10 mouse cellular contexts compared by ENCODE assay signal in the genomic region with DNA sequence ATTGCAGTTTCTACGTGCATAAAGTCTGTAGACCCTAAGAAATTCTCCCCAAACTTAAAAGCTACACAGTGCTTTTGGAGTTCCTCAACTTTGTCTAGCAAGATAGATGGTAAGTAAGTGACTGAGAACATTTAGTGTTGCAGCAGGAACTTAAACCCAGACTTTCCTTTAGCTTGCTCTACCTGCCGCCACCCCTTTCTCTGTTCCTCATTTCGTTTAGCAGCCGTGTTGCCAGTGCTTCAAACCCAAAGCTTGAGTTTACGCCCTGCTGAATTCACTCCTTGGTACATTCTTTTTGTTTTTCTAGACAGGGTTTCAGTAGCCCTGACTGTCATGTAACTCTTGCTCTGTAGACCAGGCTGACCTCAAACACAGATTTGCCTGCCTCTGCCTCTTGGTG. TPM values are rescaled to one million over a fixed set of nuclear protein-coding genes. Genes with fewer than 3 reads are reported as not detected.
DNase-seq lines count a peak whose midpoint lies in the region; ATAC-seq and TF ChIP-seq lines count a peak whose summit lies in the region.
"Had no signal": no experiment of that assay in that cellular context is flagged by ENCODE, and none has a peak within 500 bp of the region (broad histone marks: within the 10 kb centered on the region; RNA-seq: fewer than 3 reads in every experiment).

No protein-coding gene starts in this region.

- no peaks in the 10 kb centered on the region for H3K9me3 ChIP-seq in heart, embryonic 11.5 days (replicated peaks; ENCODE audit: control insufficient read depth, low read length)
- peaks cover 33% of the 10 kb centered on the region for H3K9me3 ChIP-seq in E14TG2a.4 (ENCODE audit: low read length)
- no peaks in the 10 kb centered on the region for H3K9me3 ChIP-seq in hindbrain, embryonic 12.5 days (replicated peaks)
- no peaks in the 10 kb centered on the region for H3K9me3 ChIP-seq in midbrain, embryonic 11.5 days (ENCODE audit: control insufficient read depth, low read length)

- ATAC-seq in heart, embryonic 11.5 days (replicated peaks; ENCODE audit: insufficient number of reproducible peaks, low FRiP score, low TSS enrichment): no peak
- no peak for ATAC-seq in hindbrain, embryonic 12.5 days (ENCODE audit: low FRiP score)
- no peak for ATAC-seq in midbrain, embryonic 11.5 days (ENCODE audit: low FRiP score)

- H3K36me3 ChIP-seq in heart, embryonic 11.5 days (ENCODE audit: control insufficient read depth, insufficient read depth, low read length): peaks cover 7% of the 10 kb centered on the region; the same call in 1 of the 2 replicates
- H3K36me3 ChIP-seq in E14TG2a.4 (ENCODE audit: insufficient read depth, low read length): peaks cover 74% of the 10 kb centered on the region
- peaks cover 44% of the 10 kb centered on the region for H3K36me3 ChIP-seq in hindbrain, embryonic 12.5 days
- peaks cover 5% of the 10 kb centered on the region; the same call in 1 of the 2 replicates for H3K36me3 ChIP-seq in midbrain, embryonic 11.5 days (ENCODE audit: control insufficient read depth, insufficient read depth, low read length)

- DNase-seq in heart, postnatal 36 days: no peak
- DNase-seq in midbrain, embryonic 11.5 days (ENCODE audit: low spot score, missing footprints): no peak
- DNase-seq in thymus, postnatal 4 days: no peak
- no peak for DNase-seq in retina, postnatal 1 day
- no peak for DNase-seq in ovary, postnatal 10 days (ENCODE audit: low spot score)
- DNase-seq: cerebellum, adult 11 months; kidney, postnatal 10 days had no signal

- no peak overlapping the region for H3K9ac ChIP-seq in heart, embryonic 11.5 days (ENCODE audit: low read depth, low read length)
- H3K9ac ChIP-seq in hindbrain, embryonic 12.5 days: no peak overlapping the region
- no peak overlapping the region for H3K9ac ChIP-seq in midbrain, embryonic 11.5 days (ENCODE audit: low read length)

- no peak for TF ChIP-seq CTCF in E14TG2a.4 (conservative IDR thresholded peaks at IDR 0.05; ENCODE audit: low read length)

- 0 out of 2 replicates have a peak overlapping the region, but pooled peaks have one; percentile 84 for H3K4me3 ChIP-seq in heart, embryonic 11.5 days (ENCODE audit: low read depth, low read length)
- H3K4me3 ChIP-seq in E14TG2a.4 (replicated peaks; ENCODE audit: low read length): peak overlapping the region; percentile 89
- H3K4me3 ChIP-seq in hindbrain, embryonic 12.5 days: 0 out of 2 replicates have a peak overlapping the region, but pooled peaks have one; percentile 92
- H3K4me3 ChIP-seq in midbrain, embryonic 11.5 days (ENCODE audit: low read depth, low read length): no peak overlapping the region

- H3K4me1 ChIP-seq in heart, embryonic 11.5 days (ENCODE audit: control insufficient read depth, insufficient read depth, low read length): 0 out of 2 replicates have a peak, but pooled peaks cover 4% of the 10 kb centered on the region
- H3K4me1 ChIP-seq in E14TG2a.4 (replicated peaks; ENCODE audit: low read depth, low read length): peaks cover 13% of the 10 kb centered on the region
- peaks cover 8% of the 10 kb centered on the region for H3K4me1 ChIP-seq in hindbrain, embryonic 12.5 days
- peaks cover 6% of the 10 kb centered on the region; the same call in 1 of the 2 replicates for H3K4me1 ChIP-seq in midbrain, embryonic 11.5 days (ENCODE audit: control insufficient read depth, insufficient read depth, low read length)

- WGBS in heart, embryonic 11.5 days (ENCODE audit: insufficient replicate concordance): 91% methylated on average over 5 of the region's 5 CpGs
- 89% methylated on average over 5 of the region's 5 CpGs for WGBS in hindbrain, embryonic 12.5 days
- 88% methylated on average over 5 of the region's 5 CpGs for WGBS in midbrain, embryonic 11.5 days

- peak overlapping the region; percentile 88 for H3K4me2 ChIP-seq in heart, embryonic 11.5 days
- peak overlapping the region; percentile 77 for H3K4me2 ChIP-seq in hindbrain, embryonic 12.5 days (replicated peaks)
- H3K4me2 ChIP-seq in midbrain, embryonic 11.5 days: peak overlapping the region; percentile 73; the same call in 1 of the 2 replicates

- no peaks in the 10 kb centered on the region for H3K27me3 ChIP-seq in heart, embryonic 11.5 days (ENCODE audit: control insufficient read depth, insufficient read depth, low read length)
- no peaks in the 10 kb centered on the region for H3K27me3 ChIP-seq in E14TG2a.4 (ENCODE audit: insufficient read depth, low read length)
- no peaks in the 10 kb centered on the region for H3K27me3 ChIP-seq in hindbrain, embryonic 12.5 days
- H3K27me3 ChIP-seq in midbrain, embryonic 11.5 days (ENCODE audit: control insufficient read depth, insufficient read depth, low read length): no peaks in the 10 kb centered on the region

- H3K27ac ChIP-seq in heart, embryonic 11.5 days (ENCODE audit: low read depth, low read length): no peak overlapping the region
- no peak overlapping the region for H3K27ac ChIP-seq in hindbrain, embryonic 12.5 days
- no peak overlapping the region for H3K27ac ChIP-seq in midbrain, embryonic 11.5 days (ENCODE audit: low read depth, low read length)

- intact Hi-C loops in heart, postnatal 36 days (cut with DNase I): loop anchor here (5.0 kb wide), 3 partner anchors 83 to 217 kb away; a partner anchor contains a TSS

RNA-seq across cellular contexts. Expression of a gene that starts 1.4 kb away (rescaled TPM):
- 141 and 151 TPM in 2 replicates for polyA plus RNA-seq in heart, embryonic 11.5 days (2014; fragmentation: Nextera tagmentation; extraction: Ambion mirVana)
- 100 to 1,000 TPM; 102 to 122 TPM for total RNA-seq in heart, postnatal 36 days (2021)
- polyA plus RNA-seq in hindbrain, embryonic 12.5 days (2016; fragmentation: Nextera tagmentation; extraction: Ambion mirVana): 171 and 174 TPM in 2 replicates
- 236 and 255 TPM in 2 replicates for polyA plus RNA-seq in midbrain, embryonic 11.5 days (2014; fragmentation: Nextera tagmentation; extraction: Ambion mirVana)

RNA-seq across cellular contexts. Expression of a gene that starts 34.3 kb away (rescaled TPM):
- polyA plus RNA-seq in heart, embryonic 11.5 days (2014; fragmentation: Nextera tagmentation; extraction: Ambion mirVana): 23.6 and 26.4 TPM in 2 replicates
- total RNA-seq in heart, postnatal 36 days (2021): 10 to 100 TPM; 50.5 to 56.0 TPM
- 33.8 and 35.9 TPM in 2 replicates for polyA plus RNA-seq in hindbrain, embryonic 12.5 days (2016; fragmentation: Nextera tagmentation; extraction: Ambion mirVana)
- 25.5 and 26.6 TPM in 2 replicates for polyA plus RNA-seq in midbrain, embryonic 11.5 days (2014; fragmentation: Nextera tagmentation; extraction: Ambion mirVana)
